In genomic region chr4:48549661-48550060, GRCm38 (mm10) we compare ENCODE assay signal across 26 mouse cellular contexts. TPM values are rescaled to one million over a fixed set of nuclear protein-coding genes. Genes with fewer than 3 reads are reported as not detected.
A peak's percentile ranks its signal among the peaks of the same experiment; 100 is the strongest.
DNase-seq lines count a peak whose midpoint lies in the region; ATAC-seq and TF ChIP-seq lines count a peak whose summit lies in the region.
"Had no signal": no experiment of that assay in that cellular context is flagged by ENCODE, and none has a peak within 500 bp of the region (broad histone marks: within the 10 kb centered on the region; RNA-seq: fewer than 3 reads in every experiment).

No protein-coding gene starts in this region.

- peak; percentile 59 to 69 for ATAC-seq in hematopoietic stem cell, adult 5-6 weeks (replicated peaks in 1 of 2; ENCODE audit: insufficient read depth in 1 of 2, low FRiP score in 2 of 2, low TSS enrichment in 1 of 2, low read depth in 1 of 2, poor library complexity in 2 of 2, severe bottlenecking in 2 of 2)
- ATAC-seq: forebrain, embryonic 14.5 days; intestine, postnatal 0 days had no signal

- no peak overlapping the region for H3K4me3 ChIP-seq in bone marrow, adult 2 months (replicated peaks; ENCODE audit: control insufficient read depth, low read depth, low read length)
- H3K4me3 ChIP-seq in hindbrain, embryonic 10.5 days: no peak overlapping the region
- H3K4me3 ChIP-seq: embryonic facial prominence, embryonic 12.5 days; gastrocnemius, adult 2 months; heart, embryonic 10.5 days; hindbrain, embryonic 12.5 days; layer of hippocampus, adult 2 months; limb, embryonic 12.5 days; midbrain, embryonic 12.5 days; neural tube, embryonic 12.5 days had no signal

- H3K9me3 ChIP-seq in hindbrain, embryonic 10.5 days: no peaks in the 10 kb centered on the region
- H3K9me3 ChIP-seq: embryonic facial prominence, embryonic 12.5 days; heart, embryonic 10.5 days; hindbrain, embryonic 12.5 days; limb, embryonic 12.5 days; midbrain, embryonic 12.5 days; neural tube, embryonic 12.5 days had no signal

- no peak for TF ChIP-seq CTCF in bone marrow, adult 2 months (IDR thresholded peaks at IDR 0.05; ENCODE audit: control insufficient read depth, insufficient read depth, low read length)

- intact Hi-C loops in heart, postnatal 10 days (cut with DNase I): no loop called here

- H3K27me3 ChIP-seq in hindbrain, embryonic 10.5 days (ENCODE audit: insufficient read depth, poor library complexity, severe bottlenecking): no peaks in the 10 kb centered on the region
- H3K27me3 ChIP-seq: embryonic facial prominence, embryonic 12.5 days; hindbrain, embryonic 12.5 days; midbrain, embryonic 12.5 days; neural tube, embryonic 12.5 days had no signal

- 12% methylated on average over 5 of the region's 5 CpGs for WGBS in bone marrow, adult 2 months
- 84% methylated on average over 5 of the region's 5 CpGs for WGBS in hindbrain, embryonic 10.5 days

- peak; percentile 41 for DNase-seq in heart, adult 11 months
- DNase-seq in heart, postnatal 10 days: no peak
- peak; percentile 34 for DNase-seq in 3134 (ENCODE audit: extremely low read depth, insufficient read length, low spot score)
- no peak for DNase-seq in hindbrain, embryonic 10.5 days (ENCODE audit: low spot score)
- DNase-seq in left cerebral cortex, adult 8-10 months (ENCODE audit: low spot score in 2 of 2): no peak
- no peak for DNase-seq in embryo, embryonic 10 days (ENCODE audit: low spot score)
- DNase-seq: adrenal gland, adult 8-10 months; cerebellum, adult 2 months; cerebellum, postnatal 25 days; gastrocnemius, adult 2 months; kidney, postnatal 25 days; layer of hippocampus, postnatal 36 days; right cerebral cortex, postnatal 14 days; spleen, adult 18-20 months had no signal

- TF ChIP-seq POLR2A in bone marrow, adult 2 months (IDR thresholded peaks at IDR 0.05; ENCODE audit: borderline replicate concordance, control insufficient read depth, low read depth, low read length): no peak

- peaks cover 2% of the 10 kb centered on the region for H3K4me1 ChIP-seq in bone marrow, adult 2 months (ENCODE audit: control insufficient read depth, insufficient read depth, low read length)
- peaks cover 49% of the 10 kb centered on the region for H3K4me1 ChIP-seq in hindbrain, embryonic 10.5 days (replicated peaks)

- peak overlapping the region; percentile 30; the same call in 1 of the 2 replicates for H3K27ac ChIP-seq in bone marrow, adult 2 months (ENCODE audit: control insufficient read depth, insufficient read depth, low read depth, low read length, poor library complexity)
- H3K27ac ChIP-seq in hindbrain, embryonic 10.5 days: no peak overlapping the region
- H3K27ac ChIP-seq: gastrocnemius, adult 2 months; hindbrain, embryonic 12.5 days; layer of hippocampus, adult 2 months; limb, embryonic 12.5 days; macrophage; midbrain, embryonic 12.5 days; neural tube, embryonic 12.5 days had no signal

- H3K36me3 ChIP-seq in hindbrain, embryonic 10.5 days: peaks cover 38% of the 10 kb centered on the region

RNA-seq across cellular contexts. Expression of gene Msantd3, which starts 9.9 kb away (rescaled TPM):
- total RNA-seq in heart, postnatal 10 days (2021): 10 to 100 TPM; 30.9 to 31.2 TPM
- 2.9 and 16.3 TPM in 2 replicates for polyA plus RNA-seq in bone marrow, adult 2 months (2011; ENCODE audit: insufficient read depth, insufficient read length, low replicate concordance, missing spikeins)
- total RNA-seq in hematopoietic stem cell, adult 5-6 weeks (2017): 25.4 and 27.7 TPM in 2 replicates
- polyA plus RNA-seq in hindbrain, embryonic 10.5 days (2016; fragmentation: Nextera tagmentation; extraction: Ambion mirVana): 59.6 and 63.2 TPM in 2 replicates
- total RNA-seq in left cerebral cortex, adult 8-10 months (2022): 10 to 100 TPM; 17.2 to 20.0 (median 18.9) TPM

RNA-seq across cellular contexts. Expression of gene Tmeff1, which starts 35.3 kb away (rescaled TPM):
- 10 to 100 TPM; 22.4 to 23.3 TPM for total RNA-seq in heart, postnatal 10 days (2021)
- 7.9 TPM in 1 of 2 replicates, not detected in the other for polyA plus RNA-seq in bone marrow, adult 2 months (2011; ENCODE audit: insufficient read depth, insufficient read length, low replicate concordance, missing spikeins)
- 0.50 and 1.1 TPM in 2 replicates for total RNA-seq in hematopoietic stem cell, adult 5-6 weeks (2017)
- 118 and 175 TPM in 2 replicates for polyA plus RNA-seq in hindbrain, embryonic 10.5 days (2016; fragmentation: Nextera tagmentation; extraction: Ambion mirVana)
- 100 to 1,000 TPM; 116 to 134 (median 123) TPM for total RNA-seq in left cerebral cortex, adult 8-10 months (2022)
- polyA plus RNA-seq: macrophage had no signal

Comparison
In these comparisons a context has a peak if more than half of its experiments do, and no peak if none do; other contexts are left out.
1. DNase-seq: peak in heart, adult 11 months (single experiment) and 3134 (single experiment); none in heart, postnatal 10 days (0 of 2), hindbrain, embryonic 10.5 days (single experiment), left cerebral cortex, adult 8-10 months (0 of 2) and embryo, embryonic 10 days (single experiment).
2. RNA of gene Tmeff1, which starts 35.3 kb away (total RNA-seq): 116 to 134 TPM in left cerebral cortex, adult 8-10 months and 22.4 to 23.3 TPM in heart, postnatal 10 days; 0.50 to 1.1 TPM in hematopoietic stem cell, adult 5-6 weeks; every median in the first group is over 10 times any median in the second.